Mouse (Mus musculus) liver, adult (tissue): ENCODE results near the gene Panx3.

Experiments used
- GATA4 ChIP-seq: IDR thresholded peaks from 2 replicates; pipeline ENCODE4 v1.6.1; 2014; ENCODE audit warnings: mild to moderate bottlenecking, low read length; ENCODE audit not compliant: insufficient replicate concordance

The Panx3 gene

DNA sequence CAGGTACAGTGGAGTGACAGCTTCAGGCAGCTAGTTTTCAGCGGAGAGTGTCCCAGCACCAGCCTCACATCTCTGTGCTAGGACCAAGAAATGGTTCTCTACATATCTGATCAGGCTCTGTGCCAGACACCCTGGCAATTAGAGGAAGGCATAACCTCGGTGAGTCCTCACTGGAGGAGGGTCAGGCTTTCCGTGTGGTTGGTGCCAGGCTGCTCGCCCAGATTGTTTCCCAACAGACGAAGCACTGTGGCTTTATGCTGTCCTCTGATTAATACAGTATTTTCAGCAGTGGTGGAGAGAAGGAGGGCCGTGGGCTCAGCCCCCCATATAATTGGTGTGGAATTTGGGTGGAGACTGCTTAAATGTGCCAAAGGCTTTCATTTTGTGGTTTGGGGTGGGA lies at the start of gene Panx3:
Gene Panx3 (minus strand): TSS at position 121 of the 400 bp plus-strand sequence.
- no peak for TF ChIP-seq GATA4

DNA sequence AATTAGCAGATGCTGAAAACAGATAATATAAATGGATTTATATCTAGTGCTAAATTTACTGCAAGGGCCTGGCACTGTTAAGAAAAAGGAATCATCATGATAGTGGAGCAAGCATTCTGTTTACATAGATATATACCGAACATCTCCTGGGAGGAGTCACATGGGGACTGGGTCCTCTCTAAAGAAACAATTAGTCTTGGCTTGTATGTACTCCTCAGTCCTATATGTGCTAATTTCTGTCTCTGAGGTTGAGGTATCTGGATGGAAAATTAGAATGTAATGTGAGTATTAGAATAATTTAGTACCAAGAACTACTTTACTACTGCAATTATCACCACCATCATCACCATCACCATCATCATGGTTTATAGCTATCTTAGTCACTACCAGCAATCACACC lies 47.1 kb upstream of the Panx3 start, which contains the start of gene Olfr160:
Gene Olfr160 (minus strand): TSS at position 101 of the 400 bp plus-strand sequence.
- no peak for TF ChIP-seq GATA4

DNA sequence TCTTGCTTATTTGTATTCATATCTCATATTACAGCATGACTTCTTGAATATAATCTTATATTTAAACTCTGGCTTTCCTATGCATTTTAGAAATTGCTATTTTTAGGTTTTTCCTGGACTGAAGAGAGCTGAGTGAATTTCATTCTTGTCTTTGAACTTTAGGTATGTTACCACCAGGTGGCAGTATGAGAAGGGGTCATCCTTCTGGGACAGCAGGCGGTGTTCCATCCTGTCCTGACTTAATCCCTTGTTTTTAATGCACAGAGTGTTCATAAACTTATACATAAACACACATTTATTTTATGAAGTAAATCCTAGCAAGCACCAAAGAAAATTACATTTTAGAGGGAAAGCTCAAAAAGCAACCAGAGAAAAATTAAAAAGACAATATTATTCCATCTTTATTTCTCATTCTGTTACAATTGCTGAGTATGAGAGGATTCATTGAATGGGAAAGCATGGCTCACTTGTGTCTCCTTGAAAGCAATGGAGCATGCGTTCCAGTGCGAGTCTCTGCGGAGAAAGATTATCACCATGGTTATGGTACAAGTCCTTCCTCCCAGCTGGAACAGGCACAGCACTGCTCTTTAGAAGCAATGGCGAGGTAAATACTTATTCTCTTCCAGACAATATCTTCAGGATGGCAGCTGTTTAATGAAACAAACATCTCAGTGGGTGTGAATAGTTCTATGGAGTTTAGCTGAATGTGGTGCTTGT lies 21.1 kb upstream of the Panx3 start:
- no peak for TF ChIP-seq GATA4

DNA sequence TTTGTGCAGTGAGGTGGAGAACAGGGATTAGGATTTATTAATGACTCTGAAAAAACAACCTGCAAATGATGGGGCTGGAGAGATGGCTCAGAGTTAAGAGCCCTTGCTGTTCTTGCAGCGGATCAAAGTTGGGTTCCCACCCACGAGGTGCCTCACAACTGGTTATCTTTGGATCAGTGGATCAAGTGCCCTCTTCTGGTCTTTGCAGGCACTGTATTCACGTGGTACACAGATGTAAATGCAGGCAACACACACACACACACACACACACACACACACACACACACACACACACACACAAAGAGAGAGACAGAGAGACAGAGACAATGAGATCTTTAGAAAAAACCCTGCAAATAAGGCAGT lies 18.9 kb upstream of the Panx3 start:
- no peak for TF ChIP-seq GATA4

DNA sequence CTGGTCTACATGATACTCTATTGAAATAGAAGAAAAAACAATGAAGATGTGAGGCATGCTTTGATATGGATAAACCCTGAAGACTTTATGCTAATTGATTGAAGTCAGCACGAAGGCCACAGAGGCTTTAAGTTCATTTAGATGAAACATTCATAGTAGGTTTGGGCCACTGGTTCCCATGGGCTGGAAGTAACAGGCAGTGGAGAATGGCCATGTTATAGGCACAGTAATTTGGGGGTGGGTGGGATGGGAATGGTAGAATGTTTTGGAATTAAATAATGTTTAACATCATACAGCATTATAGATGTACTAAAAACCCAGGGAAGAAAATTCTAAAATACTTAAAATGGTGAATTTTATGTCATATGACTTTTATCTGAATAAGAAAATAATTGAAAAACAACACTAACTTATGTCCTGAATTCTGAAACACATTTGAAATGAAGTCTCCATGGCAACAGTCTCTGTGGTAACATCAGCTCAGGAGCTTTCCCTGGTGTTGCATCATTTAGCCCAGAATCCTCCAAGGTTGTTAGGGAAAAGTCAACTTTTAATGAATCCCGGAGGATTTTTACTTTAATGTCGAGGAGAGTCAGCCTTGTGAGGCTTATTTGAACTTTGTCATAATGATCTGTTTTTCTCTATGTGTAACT lies 18.4 kb upstream of the Panx3 start:
- TF ChIP-seq GATA4: no peak

DNA sequence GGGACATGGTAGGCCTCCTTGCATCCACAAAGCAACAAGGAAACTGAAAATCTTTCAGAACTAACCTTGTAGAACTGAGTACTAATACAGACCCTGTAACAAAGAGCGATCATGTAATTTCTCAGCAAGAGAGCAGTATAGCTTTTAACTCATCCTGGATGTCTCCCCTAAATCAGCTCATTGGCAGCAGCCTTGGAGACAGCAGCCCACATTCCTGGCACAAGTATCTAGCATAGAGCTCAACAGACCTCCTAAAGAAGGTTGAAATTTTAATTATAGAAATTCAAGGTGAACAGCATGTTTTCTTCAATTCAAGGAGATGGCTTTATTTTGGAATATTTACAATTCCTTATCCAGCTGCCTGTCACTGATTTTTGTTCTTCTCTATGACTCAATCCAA lies 12.1 kb upstream of the Panx3 start:
- TF ChIP-seq GATA4: no peak

DNA sequence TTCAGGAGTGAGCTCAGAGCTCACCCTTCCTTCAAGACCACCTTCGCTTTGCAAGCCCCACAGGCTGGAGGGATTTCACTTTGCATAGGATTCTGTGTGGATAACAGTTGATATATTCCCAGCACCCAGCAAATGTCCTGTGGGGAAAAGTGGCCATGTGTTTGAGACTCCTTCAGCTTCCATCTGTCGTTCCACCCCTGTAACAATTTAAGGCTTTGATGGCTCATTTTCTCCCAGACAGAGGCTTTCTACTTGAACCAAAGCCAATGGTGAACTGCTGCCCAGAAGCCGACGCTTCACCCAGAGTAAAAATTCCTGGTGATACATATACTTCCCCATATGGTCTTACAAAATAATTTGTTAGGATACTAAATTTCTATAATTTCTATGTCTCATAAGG lies 6.3 kb upstream of the Panx3 start:
- no peak for TF ChIP-seq GATA4

DNA sequence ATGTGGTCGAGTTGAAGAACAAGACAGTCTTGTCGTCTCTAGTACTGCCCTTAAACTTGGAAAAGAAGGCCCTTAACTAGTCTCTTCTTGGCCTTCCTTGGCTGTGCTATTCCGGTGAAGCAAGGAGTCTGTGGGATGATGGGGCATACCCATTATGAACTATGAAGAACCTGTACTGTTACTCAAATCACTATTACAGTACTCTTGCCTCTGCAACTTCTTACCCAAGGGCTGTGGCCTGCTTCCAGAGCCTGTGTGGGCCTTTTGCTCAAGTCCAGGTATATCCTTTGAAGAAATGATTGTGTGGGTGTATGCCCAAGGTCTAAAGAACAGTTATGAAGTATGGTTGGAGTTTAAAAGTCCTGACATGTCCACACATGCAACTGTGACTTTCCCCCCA lies 1.2 kb upstream of the Panx3 start:
- TF ChIP-seq GATA4: no peak

DNA sequence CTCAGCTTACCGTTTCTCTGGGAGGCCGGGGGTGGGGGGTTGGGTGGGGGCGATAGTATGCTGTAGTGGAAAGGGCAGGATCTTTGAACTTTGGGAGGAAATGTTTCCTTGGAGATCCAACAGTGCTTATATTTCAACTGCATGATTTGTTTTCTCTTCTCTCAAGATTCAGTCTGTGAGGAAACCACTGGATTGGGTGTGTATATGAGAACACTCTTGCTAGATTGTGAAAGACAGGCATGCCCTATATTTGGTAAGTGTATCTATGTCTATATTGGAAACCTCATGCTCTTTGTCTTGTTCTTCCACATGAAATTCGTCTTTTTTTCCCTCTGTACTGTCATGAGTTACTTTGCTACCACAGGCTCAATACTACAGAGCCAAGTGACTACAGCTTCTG lies 643 bp upstream of the Panx3 start:
- TF ChIP-seq GATA4: no peak

DNA sequence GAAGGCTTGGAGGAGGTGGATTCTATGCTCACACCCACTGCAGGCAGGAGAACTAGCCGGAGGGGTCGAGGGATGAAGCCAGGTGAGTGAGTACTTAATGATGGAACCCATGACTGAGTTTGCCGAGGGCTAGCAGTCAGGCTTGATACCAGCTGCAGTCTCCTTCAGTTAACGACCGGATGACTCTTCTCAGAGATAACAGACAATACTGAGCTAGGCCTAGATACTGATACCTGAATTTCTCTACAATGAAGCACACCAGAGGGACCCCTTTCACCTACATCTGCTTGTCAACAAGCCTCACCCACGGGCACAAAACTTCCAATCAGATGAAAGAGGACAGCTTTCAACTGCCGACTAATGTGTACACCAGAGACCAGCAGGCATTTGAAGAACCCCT lies 3.0 kb downstream of the Panx3 start:
- no peak for TF ChIP-seq GATA4

DNA sequence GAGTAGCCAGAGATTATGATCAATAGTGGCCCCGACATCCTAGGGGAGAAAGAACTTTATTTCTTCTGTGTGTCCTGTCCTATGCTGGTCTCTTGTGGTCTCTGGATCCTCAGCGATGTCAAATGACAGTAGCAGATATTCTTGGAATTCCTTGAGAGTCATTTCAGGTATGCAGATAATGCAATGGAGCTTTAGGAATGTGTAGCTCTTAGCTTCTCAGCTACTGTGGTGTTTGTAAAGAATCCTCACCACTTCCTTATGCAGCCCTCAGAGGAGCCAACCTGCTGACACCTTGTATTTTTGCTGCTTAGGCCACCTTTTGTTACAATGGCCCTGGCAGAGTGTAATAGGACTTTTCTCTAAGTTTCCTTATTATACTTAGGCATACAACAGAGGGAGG lies 4.4 kb downstream of the Panx3 start:
- no peak for TF ChIP-seq GATA4

DNA sequence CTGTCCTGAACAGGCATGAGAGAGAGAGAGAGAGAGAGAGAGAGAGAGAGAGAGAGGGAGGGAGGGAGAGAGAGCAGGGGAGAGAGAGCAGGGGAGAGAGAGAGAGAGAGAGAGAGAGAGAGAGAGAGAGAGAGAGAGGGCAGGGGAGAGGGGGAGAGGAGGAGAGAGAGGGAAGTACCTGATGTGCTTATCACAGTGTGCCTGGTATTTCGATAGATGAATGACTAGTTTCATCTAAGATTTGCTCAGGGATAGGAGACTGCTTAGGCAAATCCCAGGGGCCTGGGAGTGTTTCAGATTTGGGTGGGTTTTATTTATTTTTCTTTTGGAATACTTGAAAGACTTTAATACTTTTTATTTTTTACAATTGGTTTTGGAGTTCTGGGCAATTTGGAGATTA lies 5.8 kb downstream of the Panx3 start:
- TF ChIP-seq GATA4: no peak

DNA sequence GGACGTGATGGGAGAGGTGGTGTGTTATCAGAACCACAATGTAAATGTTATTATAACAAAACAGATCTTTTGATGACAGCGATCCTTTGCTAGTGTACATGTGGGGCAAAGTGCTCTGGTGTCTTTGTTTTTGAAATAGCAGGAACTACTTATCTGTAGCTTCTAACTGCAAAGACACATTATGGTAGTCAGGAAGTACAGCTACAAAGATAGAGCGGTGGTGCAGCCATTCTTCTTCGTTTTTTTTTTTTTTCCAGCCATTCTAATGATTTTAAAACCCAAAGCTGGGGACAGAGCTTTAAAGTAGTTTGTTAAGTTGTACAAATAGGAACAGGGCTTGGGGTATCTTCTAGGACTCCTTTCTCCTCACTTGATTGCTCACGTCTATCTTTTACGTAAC lies 9.6 kb downstream of the Panx3 start:
- TF ChIP-seq GATA4: no peak

DNA sequence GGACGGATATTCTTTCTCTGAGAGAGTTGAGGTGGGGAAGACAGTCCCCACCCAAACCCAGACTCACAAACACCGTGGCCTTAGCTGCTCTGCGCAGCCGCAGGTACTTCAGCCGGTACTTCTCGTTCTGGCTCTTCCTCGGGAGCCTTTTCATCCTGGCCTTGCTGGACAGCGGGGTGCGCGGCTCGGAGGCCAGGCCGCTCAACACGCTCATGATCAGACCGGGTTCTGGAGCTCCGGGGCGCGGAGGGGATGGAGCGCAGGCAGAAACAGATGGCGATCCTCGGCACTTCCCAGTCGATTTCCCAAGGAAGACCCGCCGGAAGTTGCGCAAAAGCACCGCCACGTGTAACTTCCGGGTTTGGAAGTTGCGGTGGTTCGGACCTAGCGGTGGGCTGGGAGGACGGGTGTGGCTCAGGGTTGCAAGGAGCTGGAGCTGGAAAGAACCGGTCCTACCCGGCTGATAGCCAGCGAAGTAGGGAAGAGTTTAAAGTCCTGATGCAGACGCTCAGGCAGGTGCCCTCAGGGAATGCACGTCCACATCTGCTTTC lies 12.0 kb downstream of the Panx3 start, which contains the start of gene Tbrg1:
Gene Tbrg1 (minus strand): TSS at position 382 of the 551 bp plus-strand sequence.
- peak; percentile 28; the same call in 1 of the 2 replicates for TF ChIP-seq GATA4

DNA sequence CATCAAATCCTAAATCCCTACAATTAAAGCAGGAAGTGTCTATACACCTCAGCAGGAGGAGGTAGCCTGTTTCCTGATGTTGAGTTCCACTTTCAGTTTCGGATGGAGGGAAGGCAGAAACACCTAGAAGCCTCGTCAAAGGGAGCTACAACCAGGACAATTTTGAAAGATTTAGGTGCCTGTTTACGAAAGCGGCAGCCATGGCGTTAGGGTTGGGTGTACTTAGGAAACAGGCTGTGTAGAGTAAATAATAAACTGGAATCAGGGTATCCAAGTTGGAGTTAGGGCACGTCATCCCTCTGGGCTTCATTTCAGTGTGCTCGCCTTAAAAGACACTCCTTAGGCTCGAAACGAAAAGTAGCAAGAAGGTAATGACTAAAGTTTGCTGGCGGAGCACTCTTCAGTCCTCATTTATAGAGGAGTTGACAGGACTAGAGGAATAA lies 12.6 kb downstream of the Panx3 start:
- no peak for TF ChIP-seq GATA4

DNA sequence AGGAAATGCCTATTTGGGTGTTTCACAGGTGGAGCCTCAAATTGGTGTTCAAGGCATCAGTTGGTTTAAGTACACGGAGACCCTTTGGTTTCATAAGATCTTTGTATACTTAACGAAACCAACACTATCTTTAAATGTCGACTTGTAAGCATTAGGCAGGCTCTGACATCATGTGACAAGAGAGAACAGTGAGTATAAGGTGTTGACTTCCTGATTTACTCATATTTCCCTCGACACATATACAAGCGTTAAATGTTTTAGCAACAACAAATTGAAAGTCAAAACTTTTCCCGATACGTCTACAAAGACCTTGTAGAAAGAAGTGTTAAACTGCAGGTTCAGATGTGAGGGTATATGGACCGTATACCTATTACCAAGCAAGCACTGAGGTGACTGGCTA lies 13.1 kb downstream of the Panx3 start:
- TF ChIP-seq GATA4: no peak
